Mouse (Mus musculus): ENCODE measurements around the gene Sugct.
"Not testable (repeated sequence)": the region's sequence is repeated elsewhere in the genome, so short reads cannot be mapped to it uniquely, and the experiment has no call there.

- not testable (repeated sequence) for TF ChIP-seq CTCF, EP300 (IDR thresholded peaks at IDR 0.05; ENCODE audit: low read depth)
Measured at GRCm38 (mm10) chr13:17457981-17458380, 237.4 kb downstream of the Sugct start.

All from heart, postnatal 0 days (tissue).